Mouse (Mus musculus): ENCODE data around the gene Vip. TPM values are rescaled to one million over a fixed set of nuclear protein-coding genes. Genes with fewer than 3 reads are reported as not detected.

The Vip gene
- polyA plus RNA-seq, 1 experiment, result 0.39 TPM

GRCm38 (mm10) chr10:5600123-5600522, 38.9 kb upstream of the Vip start:
- Histone ChIP-seq H3K4me3 (ENCODE audit: low read depth, low read length) (no peak overlapping the region), H3K27ac (ENCODE audit: insufficient read depth, low read length) (no peak overlapping the region), H3K4me1 (ENCODE audit: control insufficient read depth, insufficient read depth, low read length) (no peaks in the 10 kb centered on the region), H3K9me3 (replicated peaks; ENCODE audit: control insufficient read depth, insufficient read depth, low read length, poor library complexity, severe bottlenecking) (no peaks in the 10 kb centered on the region), H3K36me3 (ENCODE audit: control insufficient read depth, insufficient read depth, low read length, poor library complexity, severe bottlenecking) (no peaks in the 10 kb centered on the region), H3K9ac (ENCODE audit: low read depth, poor library complexity, severe bottlenecking) (no peak overlapping the region), H3K27me3 (ENCODE audit: control insufficient read depth, insufficient read depth, low read length, poor library complexity, severe bottlenecking) (no peaks in the 10 kb centered on the region)
- TF ChIP-seq CTCF (IDR thresholded peaks at IDR 0.05; ENCODE audit: low read depth, low read length), result no peak
- no peak for TF ChIP-seq EP300 (IDR thresholded peaks at IDR 0.05; ENCODE audit: insufficient read depth, low read depth, low read length)
- TF ChIP-seq POLR2A (IDR thresholded peaks at IDR 0.05; ENCODE audit: insufficient read depth, low read length), result no peak

GRCm38 (mm10) chr10:5603512-5603911, 35.5 kb upstream of the Vip start:
- no peak overlapping the region for H3K9ac ChIP-seq (ENCODE audit: low read depth, poor library complexity, severe bottlenecking)
- H3K36me3 ChIP-seq (ENCODE audit: control insufficient read depth, insufficient read depth, low read length, poor library complexity, severe bottlenecking), result no peaks in the 10 kb centered on the region
- H3K27me3 ChIP-seq (ENCODE audit: control insufficient read depth, insufficient read depth, low read length, poor library complexity, severe bottlenecking), result no peaks in the 10 kb centered on the region
- H3K9me3 ChIP-seq (replicated peaks; ENCODE audit: control insufficient read depth, insufficient read depth, low read length, poor library complexity, severe bottlenecking), result no peaks in the 10 kb centered on the region
- no peak overlapping the region for H3K27ac ChIP-seq (ENCODE audit: insufficient read depth, low read length)
- no peak overlapping the region for H3K4me3 ChIP-seq (ENCODE audit: low read depth, low read length)
- no peaks in the 10 kb centered on the region for H3K4me1 ChIP-seq (ENCODE audit: control insufficient read depth, insufficient read depth, low read length)
- no peak for TF ChIP-seq POLR2A (IDR thresholded peaks at IDR 0.05; ENCODE audit: insufficient read depth, low read length)
- no peak for TF ChIP-seq CTCF (IDR thresholded peaks at IDR 0.05; ENCODE audit: low read depth, low read length)
- TF ChIP-seq EP300 (IDR thresholded peaks at IDR 0.05; ENCODE audit: insufficient read depth, low read depth, low read length), result no peak

- Histone ChIP-seq H3K27me3 (ENCODE audit: control insufficient read depth, insufficient read depth, low read length, poor library complexity, severe bottlenecking) (no peaks in the 10 kb centered on the region), H3K36me3 (ENCODE audit: control insufficient read depth, insufficient read depth, low read length, poor library complexity, severe bottlenecking) (no peaks in the 10 kb centered on the region), H3K4me3 (ENCODE audit: low read depth, low read length) (no peak overlapping the region), H3K27ac (ENCODE audit: insufficient read depth, low read length) (no peak overlapping the region), H3K9ac (ENCODE audit: low read depth, poor library complexity, severe bottlenecking) (no peak overlapping the region), H3K4me1 (ENCODE audit: control insufficient read depth, insufficient read depth, low read length) (no peaks in the 10 kb centered on the region), H3K9me3 (replicated peaks; ENCODE audit: control insufficient read depth, insufficient read depth, low read length, poor library complexity, severe bottlenecking) (no peaks in the 10 kb centered on the region)
- TF ChIP-seq CTCF (IDR thresholded peaks at IDR 0.05; ENCODE audit: low read depth, low read length), result no peak
Observed at GRCm38 (mm10) chr10:5604371-5604770, 34.6 kb upstream of the Vip start.

GRCm38 (mm10) chr10:5608874-5609273, 30.1 kb upstream of the Vip start:
- Histone ChIP-seq H3K36me3 (ENCODE audit: control insufficient read depth, insufficient read depth, low read length, poor library complexity, severe bottlenecking) (no peaks in the 10 kb centered on the region), H3K4me1 (ENCODE audit: control insufficient read depth, insufficient read depth, low read length) (no peaks in the 10 kb centered on the region), H3K9me3 (replicated peaks; ENCODE audit: control insufficient read depth, insufficient read depth, low read length, poor library complexity, severe bottlenecking) (no peaks in the 10 kb centered on the region), H3K27ac (ENCODE audit: insufficient read depth, low read length) (no peak overlapping the region), H3K27me3 (ENCODE audit: control insufficient read depth, insufficient read depth, low read length, poor library complexity, severe bottlenecking) (no peaks in the 10 kb centered on the region; the same call in 1 of the 2 replicates), H3K4me3 (ENCODE audit: low read depth, low read length) (no peak overlapping the region), H3K9ac (ENCODE audit: low read depth, poor library complexity, severe bottlenecking) (no peak overlapping the region)
- TF ChIP-seq CTCF (IDR thresholded peaks at IDR 0.05; ENCODE audit: low read depth, low read length) (no peak), EP300 (IDR thresholded peaks at IDR 0.05; ENCODE audit: insufficient read depth, low read depth, low read length) (no peak), POLR2A (IDR thresholded peaks at IDR 0.05; ENCODE audit: insufficient read depth, low read length) (no peak)

- TF ChIP-seq POLR2A (IDR thresholded peaks at IDR 0.05; ENCODE audit: insufficient read depth, low read length) (no peak), CTCF (IDR thresholded peaks at IDR 0.05; ENCODE audit: low read depth, low read length) (no peak), EP300 (IDR thresholded peaks at IDR 0.05; ENCODE audit: insufficient read depth, low read depth, low read length) (no peak)
- Histone ChIP-seq H3K27me3 (ENCODE audit: control insufficient read depth, insufficient read depth, low read length, poor library complexity, severe bottlenecking) (no peaks in the 10 kb centered on the region; the same call in 1 of the 2 replicates), H3K9ac (ENCODE audit: low read depth, poor library complexity, severe bottlenecking) (no peak overlapping the region), H3K4me3 (ENCODE audit: low read depth, low read length) (no peak overlapping the region), H3K9me3 (replicated peaks; ENCODE audit: control insufficient read depth, insufficient read depth, low read length, poor library complexity, severe bottlenecking) (no peaks in the 10 kb centered on the region), H3K36me3 (ENCODE audit: control insufficient read depth, insufficient read depth, low read length, poor library complexity, severe bottlenecking) (no peaks in the 10 kb centered on the region), H3K4me1 (ENCODE audit: control insufficient read depth, insufficient read depth, low read length) (no peaks in the 10 kb centered on the region), H3K27ac (ENCODE audit: insufficient read depth, low read length) (no peak overlapping the region)
Observed at GRCm38 (mm10) chr10:5615186-5616040, 23.6 kb upstream of the Vip start.

GRCm38 (mm10) chr10:5626268-5626667, 12.8 kb upstream of the Vip start:
- no peak overlapping the region for H3K9ac ChIP-seq (ENCODE audit: low read depth, poor library complexity, severe bottlenecking)
- TF ChIP-seq CTCF (IDR thresholded peaks at IDR 0.05; ENCODE audit: low read depth, low read length) (no peak), EP300 (IDR thresholded peaks at IDR 0.05; ENCODE audit: insufficient read depth, low read depth, low read length) (no peak), POLR2A (IDR thresholded peaks at IDR 0.05; ENCODE audit: insufficient read depth, low read length) (no peak)

More at GRCm38 (mm10) chr10:5626268-5626667, 12.8 kb upstream of the Vip start:
- no peaks in the 10 kb centered on the region for H3K4me1 ChIP-seq (ENCODE audit: control insufficient read depth, insufficient read depth, low read length)
- no peaks in the 10 kb centered on the region for H3K27me3 ChIP-seq (ENCODE audit: control insufficient read depth, insufficient read depth, low read length, poor library complexity, severe bottlenecking)
- no peak overlapping the region for H3K4me3 ChIP-seq (ENCODE audit: low read depth, low read length)
- no peaks in the 10 kb centered on the region for H3K36me3 ChIP-seq (ENCODE audit: control insufficient read depth, insufficient read depth, low read length, poor library complexity, severe bottlenecking)
- no peaks in the 10 kb centered on the region for H3K9me3 ChIP-seq (replicated peaks; ENCODE audit: control insufficient read depth, insufficient read depth, low read length, poor library complexity, severe bottlenecking)
- no peak overlapping the region for H3K27ac ChIP-seq (ENCODE audit: insufficient read depth, low read length)

Data from ES-Bruce4 (cell line).